Mouse (Mus musculus): ENCODE results near the gene Ttll5.

GRCm38 (mm10) chr12:85955690-85956089 lies 131.2 kb downstream of the Ttll5 start:
- TF ChIP-seq CTCF (IDR thresholded peaks at IDR 0.05; ENCODE audit: low read depth): no peak
- no peak for TF ChIP-seq EP300 (optimal IDR thresholded peaks at IDR 0.05)

All from stomach, postnatal 0 days (tissue).